Mouse (Mus musculus): ENCODE results near the gene Slc16a10.

Slc16a10 gene

GRCm38 (mm10) chr10:40163338-40163737, 21.3 kb upstream of the Slc16a10 start:
- no peak for TF ChIP-seq NANOG (IDR thresholded peaks at IDR 0.05; ENCODE audit: borderline replicate concordance, low read length)
- no peak for TF ChIP-seq POU5F1 (IDR thresholded peaks at IDR 0.05; ENCODE audit: borderline replicate concordance, low read length)
- TF ChIP-seq CTCF (conservative IDR thresholded peaks at IDR 0.05; ENCODE audit: low read length), result no peak
- Histone ChIP-seq H3K9me3 (ENCODE audit: low read length) (no peaks in the 10 kb centered on the region), H3K4me3 (replicated peaks; ENCODE audit: low read length) (no peak overlapping the region), H3K4me1 (replicated peaks; ENCODE audit: low read depth, low read length) (peaks cover 3% of the 10 kb centered on the region; the same call in 1 of the 2 replicates), H3K36me3 (ENCODE audit: insufficient read depth, low read length) (no peaks in the 10 kb centered on the region), H3K27me3 (ENCODE audit: insufficient read depth, low read length) (0 out of 2 replicates have a peak, but pooled peaks cover 5% of the 10 kb centered on the region)

GRCm38 (mm10) chr10:40161701-40162255, 19.7 kb upstream of the Slc16a10 start:
- Histone ChIP-seq H3K4me1 (replicated peaks; ENCODE audit: low read depth, low read length) (peaks cover 3% of the 10 kb centered on the region; the same call in 1 of the 2 replicates), H3K27me3 (ENCODE audit: insufficient read depth, low read length) (0 out of 2 replicates have a peak, but pooled peaks cover 5% of the 10 kb centered on the region), H3K9me3 (ENCODE audit: low read length) (no peaks in the 10 kb centered on the region), H3K36me3 (ENCODE audit: insufficient read depth, low read length) (no peaks in the 10 kb centered on the region), H3K4me3 (replicated peaks; ENCODE audit: low read length) (no peak overlapping the region)
- TF ChIP-seq CTCF (conservative IDR thresholded peaks at IDR 0.05; ENCODE audit: low read length), result no peak
- no peak for TF ChIP-seq NANOG (IDR thresholded peaks at IDR 0.05; ENCODE audit: borderline replicate concordance, low read length)
- TF ChIP-seq POU5F1 (IDR thresholded peaks at IDR 0.05; ENCODE audit: borderline replicate concordance, low read length), result no peak

- 0 out of 2 replicates have a peak, but pooled peaks cover 4% of the 10 kb centered on the region for H3K27me3 ChIP-seq (ENCODE audit: insufficient read depth, low read length)
- TF ChIP-seq NANOG (IDR thresholded peaks at IDR 0.05; ENCODE audit: borderline replicate concordance, low read length), result no peak
- no peaks in the 10 kb centered on the region for H3K9me3 ChIP-seq (ENCODE audit: low read length)
- H3K4me3 ChIP-seq (replicated peaks; ENCODE audit: low read length), result no peak overlapping the region
- no peaks in the 10 kb centered on the region for H3K36me3 ChIP-seq (ENCODE audit: insufficient read depth, low read length)
- peaks cover 3% of the 10 kb centered on the region; the same call in 1 of the 2 replicates for H3K4me1 ChIP-seq (replicated peaks; ENCODE audit: low read depth, low read length)
Observed at GRCm38 (mm10) chr10:40161236-40161635, 19.2 kb upstream of the Slc16a10 start.

- no peaks in the 10 kb centered on the region for H3K9me3 ChIP-seq (ENCODE audit: low read length)
- H3K4me3 ChIP-seq (replicated peaks; ENCODE audit: low read length), result no peak overlapping the region
- 0 out of 2 replicates have a peak, but pooled peaks cover 10% of the 10 kb centered on the region for H3K27me3 ChIP-seq (ENCODE audit: insufficient read depth, low read length)
- TF ChIP-seq POU5F1 (IDR thresholded peaks at IDR 0.05; ENCODE audit: borderline replicate concordance, low read length) (no peak), CTCF (conservative IDR thresholded peaks at IDR 0.05; ENCODE audit: low read length) (no peak), NANOG (IDR thresholded peaks at IDR 0.05; ENCODE audit: borderline replicate concordance, low read length) (no peak)
- no peaks in the 10 kb centered on the region for H3K4me1 ChIP-seq (replicated peaks; ENCODE audit: low read depth, low read length)
- H3K36me3 ChIP-seq (ENCODE audit: insufficient read depth, low read length), result no peaks in the 10 kb centered on the region
Observed at GRCm38 (mm10) chr10:40152550-40152857, 10.4 kb upstream of the Slc16a10 start.

GRCm38 (mm10) chr10:40151852-40152549, 9.9 kb upstream of the Slc16a10 start:
- Histone ChIP-seq H3K9me3 (ENCODE audit: low read length) (no peaks in the 10 kb centered on the region), H3K4me3 (replicated peaks; ENCODE audit: low read length) (no peak overlapping the region), H3K27me3 (ENCODE audit: insufficient read depth, low read length) (0 out of 2 replicates have a peak, but pooled peaks cover 10% of the 10 kb centered on the region), H3K4me1 (replicated peaks; ENCODE audit: low read depth, low read length) (no peaks in the 10 kb centered on the region), H3K36me3 (ENCODE audit: insufficient read depth, low read length) (no peaks in the 10 kb centered on the region)
- no peak for TF ChIP-seq CTCF (conservative IDR thresholded peaks at IDR 0.05; ENCODE audit: low read length)
- TF ChIP-seq NANOG (IDR thresholded peaks at IDR 0.05; ENCODE audit: borderline replicate concordance, low read length), result no peak
- TF ChIP-seq POU5F1 (IDR thresholded peaks at IDR 0.05; ENCODE audit: borderline replicate concordance, low read length), result no peak

GRCm38 (mm10) chr10:40149584-40150145, 7.6 kb upstream of the Slc16a10 start:
- Histone ChIP-seq H3K4me3 (replicated peaks; ENCODE audit: low read length) (no peak overlapping the region), H3K27me3 (ENCODE audit: insufficient read depth, low read length) (0 out of 2 replicates have a peak, but pooled peaks cover 10% of the 10 kb centered on the region), H3K9me3 (ENCODE audit: low read length) (no peaks in the 10 kb centered on the region), H3K36me3 (ENCODE audit: insufficient read depth, low read length) (no peaks in the 10 kb centered on the region), H3K4me1 (replicated peaks; ENCODE audit: low read depth, low read length) (no peaks in the 10 kb centered on the region)
- TF ChIP-seq POU5F1 (IDR thresholded peaks at IDR 0.05; ENCODE audit: borderline replicate concordance, low read length), result no peak
- TF ChIP-seq CTCF (conservative IDR thresholded peaks at IDR 0.05; ENCODE audit: low read length), result no peak
- no peak for TF ChIP-seq NANOG (IDR thresholded peaks at IDR 0.05; ENCODE audit: borderline replicate concordance, low read length)

GRCm38 (mm10) chr10:40147325-40148059, 5.4 kb upstream of the Slc16a10 start:
- Histone ChIP-seq H3K27me3 (ENCODE audit: insufficient read depth, low read length) (0 out of 2 replicates have a peak, but pooled peaks cover 11% of the 10 kb centered on the region), H3K4me1 (replicated peaks; ENCODE audit: low read depth, low read length) (peaks cover 1% of the 10 kb centered on the region; the same call in 1 of the 2 replicates), H3K9me3 (ENCODE audit: low read length) (no peaks in the 10 kb centered on the region), H3K4me3 (replicated peaks; ENCODE audit: low read length) (no peak overlapping the region), H3K36me3 (ENCODE audit: insufficient read depth, low read length) (no peaks in the 10 kb centered on the region)
- TF ChIP-seq POU5F1 (IDR thresholded peaks at IDR 0.05; ENCODE audit: borderline replicate concordance, low read length), result no peak
- no peak for TF ChIP-seq CTCF (conservative IDR thresholded peaks at IDR 0.05; ENCODE audit: low read length)
- no peak for TF ChIP-seq NANOG (IDR thresholded peaks at IDR 0.05; ENCODE audit: borderline replicate concordance, low read length)

- TF ChIP-seq POU5F1 (IDR thresholded peaks at IDR 0.05; ENCODE audit: borderline replicate concordance, low read length) (no peak), CTCF (conservative IDR thresholded peaks at IDR 0.05; ENCODE audit: low read length) (no peak), NANOG (IDR thresholded peaks at IDR 0.05; ENCODE audit: borderline replicate concordance, low read length) (no peak)
- H3K4me1 ChIP-seq (replicated peaks; ENCODE audit: low read depth, low read length), result peaks cover 5% of the 10 kb centered on the region; the same call in 1 of the 2 replicates
- no peaks in the 10 kb centered on the region for H3K36me3 ChIP-seq (ENCODE audit: insufficient read depth, low read length)
- no peaks in the 10 kb centered on the region for H3K9me3 ChIP-seq (ENCODE audit: low read length)
- H3K27me3 ChIP-seq (ENCODE audit: insufficient read depth, low read length), result peaks cover 15% of the 10 kb centered on the region
- H3K4me3 ChIP-seq (replicated peaks; ENCODE audit: low read length), result no peak overlapping the region
Observed at GRCm38 (mm10) chr10:40146451-40146850, 4.4 kb upstream of the Slc16a10 start.
